Mouse (Mus musculus) lung, adult 2 months (tissue): ENCODE data around the gene Prss12. TPM values are rescaled to one million over a fixed set of nuclear protein-coding genes. Genes with fewer than 3 reads are reported as not detected.

Experiments used
- DNase-seq: peaks from one replicate; pipeline ENCODE4 v3.0.0; 2022
- H3K4me1 ChIP-seq: fragments of 200-500 bp; 2 replicates; pipeline ENCODE4 v1.6.1; 2011; ENCODE audit warnings: low read length; ENCODE audit not compliant: control insufficient read depth, insufficient read depth
- H3K4me3 ChIP-seq: fragments of 200-500 bp; replicated peaks from 2 replicates; pipeline ENCODE3; 2011; ENCODE audit warnings: low read depth, mild to moderate bottlenecking, control low read depth, low read length; ENCODE audit errors: extremely low read depth
- CTCF ChIP-seq: fragments of 200-500 bp; IDR thresholded peaks from 2 replicates; pipeline ENCODE4 v1.5.1; 2011; ENCODE audit warnings: mild to moderate bottlenecking, low read length, control low read depth; ENCODE audit not compliant: insufficient read depth
- POLR2A ChIP-seq: fragments of 200-500 bp; IDR thresholded peaks from 2 replicates; pipeline ENCODE4 v1.6.1; 2011; ENCODE audit warnings: low read depth, mild to moderate bottlenecking, control low read depth, low read length, borderline replicate concordance; ENCODE audit errors: extremely low read depth
- WGBS: fragments of 180-500 bp; shearing (Covaris S2); methylation state at CpG from one replicate; pipeline ENCODE4 v1.1.7; 2018; 5-methylcytosine and 5-hydroxymethylcytosine counted together
- polyA plus RNA-seq: library from polyadenylated mRNA; depleted of rRNA; stranded (reverse); fragments of >200 nt; gene quantifications from 2 replicates; pipeline ENCODE4 v1.2.3, GENCODE M21; 2012; rRNA removed

Gene Prss12
- polyA plus RNA-seq, 1 experiment = 5.9 TPM

GRCm38 (mm10) chr3:123516784-123517183, 70.1 kb downstream of the Prss12 start:
- no peak for DNase-seq
- H3K4me3 ChIP-seq = no peak overlapping the region
- 31% methylated on average over 4 of the region's 4 CpGs for WGBS
- TF ChIP-seq POLR2A = no peak
- TF ChIP-seq CTCF = peak; percentile 29; the same call in 1 of the 2 replicates
- no peaks in the 10 kb centered on the region; the same call in 1 of the 2 replicates for H3K4me1 ChIP-seq

GRCm38 (mm10) chr3:123526313-123527067, 79.8 kb downstream of the Prss12 start:
- 66% methylated on average over 11 of the region's 11 CpGs for WGBS
- Histone ChIP-seq H3K4me1 (no peaks in the 10 kb centered on the region), H3K4me3 (no peak overlapping the region)
- DNase-seq = no peak
- no peak for TF ChIP-seq CTCF

- no peak for DNase-seq
- no peak overlapping the region for H3K4me3 ChIP-seq
- 64% methylated on average over 10 of the region's 10 CpGs for WGBS
- no peaks in the 10 kb centered on the region for H3K4me1 ChIP-seq
- TF ChIP-seq POLR2A (no peak), CTCF (no peak)
These were observed 81.2 kb downstream of the Prss12 start for GRCm38 (mm10) chr3:123527806-123528507.

- TF ChIP-seq CTCF (no peak), POLR2A (no peak)
- WGBS = 61% methylated on average over 2 of the region's 2 CpGs
These were observed 84.4 kb downstream of the Prss12 start for GRCm38 (mm10) chr3:123531124-123531523.

GRCm38 (mm10) chr3:123537279-123537678, 90.6 kb downstream of the Prss12 start:
- no peaks in the 10 kb centered on the region for H3K4me1 ChIP-seq
- no peak for DNase-seq
- 68% methylated on average over 1 of the region's 1 CpGs for WGBS
- no peak for TF ChIP-seq CTCF
- no peak for TF ChIP-seq POLR2A
- no peak overlapping the region for H3K4me3 ChIP-seq

More at GRCm38 (mm10) chr3:123531124-123531523, 84.4 kb downstream of the Prss12 start:
- DNase-seq = no peak
- H3K4me3 ChIP-seq = no peak overlapping the region
- H3K4me1 ChIP-seq = no peaks in the 10 kb centered on the region

- no peaks in the 10 kb centered on the region for H3K4me1 ChIP-seq
- no peak for TF ChIP-seq POLR2A
- no peak for TF ChIP-seq CTCF
- 62% methylated on average over 6 of the region's 6 CpGs for WGBS
- DNase-seq = no peak
- no peak overlapping the region for H3K4me3 ChIP-seq
These were observed 97.0 kb downstream of the Prss12 start for GRCm38 (mm10) chr3:123543585-123544304.

- Histone ChIP-seq H3K4me3 (no peak overlapping the region), H3K4me1 (no peaks in the 10 kb centered on the region)
- DNase-seq = no peak
- TF ChIP-seq CTCF (no peak), POLR2A (no peak)
- 77% methylated on average over 3 of the region's 3 CpGs for WGBS
These were observed 103.8 kb downstream of the Prss12 start for GRCm38 (mm10) chr3:123550487-123550886.

GRCm38 (mm10) chr3:123553872-123554271, 107.2 kb downstream of the Prss12 start:
- 70% methylated on average over 6 of the region's 6 CpGs for WGBS
- no peaks in the 10 kb centered on the region for H3K4me1 ChIP-seq
- TF ChIP-seq CTCF (no peak), POLR2A (no peak)
- no peak for DNase-seq
- no peak overlapping the region for H3K4me3 ChIP-seq

- TF ChIP-seq CTCF (no peak), POLR2A (no peak)
- no peak for DNase-seq
- H3K4me1 ChIP-seq = no peaks in the 10 kb centered on the region
- H3K4me3 ChIP-seq = no peak overlapping the region
- WGBS = 86% methylated on average over 7 of the region's 7 CpGs
These were observed 108.6 kb downstream of the Prss12 start for GRCm38 (mm10) chr3:123555254-123555865.

Other genes with a start within 250 kb of the Prss12 start
- 11.8 and 12.8 TPM in 2 replicates for gene Synpo2, start 210.8 kb upstream of the Prss12 start, polyA plus RNA-seq
- gene Sec24d, start 179.5 kb upstream of the Prss12 start, polyA plus RNA-seq = 41.5 and 51.1 TPM in 2 replicates
- 3.3 and 5.7 TPM in 2 replicates for gene Mettl14, start 60.8 kb upstream of the Prss12 start, polyA plus RNA-seq
- 0.03 and 0.18 TPM in 2 replicates for gene Ndst3, start 243.9 kb downstream of the Prss12 start, polyA plus RNA-seq